Mouse (Mus musculus) midbrain, embryonic 10.5 days (tissue): ENCODE measurements around the gene Arl1. TPM values are rescaled to one million over a fixed set of nuclear protein-coding genes. Genes with fewer than 3 reads are reported as not detected.
"Not testable (repeated sequence)": the region's sequence is repeated elsewhere in the genome, so short reads cannot be mapped to it uniquely, and the experiment has no call there.

ENCODE experiments used
- DNase-seq: peaks from one replicate; pipeline ENCODE4 v3.0.0-alpha.2; 2017; ENCODE audit warnings: low spot score
- H3K27ac ChIP-seq: fragments of 300-500 bp; sonication (generic); replicated peaks from 2 replicates; pipeline ENCODE4 v1.5.1; 2016; ENCODE audit warnings: mild to moderate bottlenecking
- H3K27me3 ChIP-seq: fragments of 300-500 bp; sonication (generic); 2 replicates; pipeline ENCODE4 v1.6.1; 2016; ENCODE audit warnings: low read depth, mild to moderate bottlenecking; ENCODE audit not compliant: poor library complexity, severe bottlenecking
- H3K36me3 ChIP-seq: fragments of 300-500 bp; sonication (generic); 2 replicates; pipeline ENCODE4 v1.6.1; 2016; ENCODE audit warnings: mild to moderate bottlenecking, moderate library complexity
- H3K4me1 ChIP-seq: fragments of 300-500 bp; sonication (generic); 2 replicates; pipeline ENCODE4 v1.6.1; 2016
- H3K4me3 ChIP-seq: fragments of 300-500 bp; sonication (generic); 2 replicates; pipeline ENCODE4 v1.5.1; 2016; ENCODE audit warnings: mild to moderate bottlenecking, moderate library complexity
- H3K9me3 ChIP-seq: fragments of 300-500 bp; sonication (generic); replicated peaks from 2 replicates; pipeline ENCODE4 v1.6.1; 2016; ENCODE audit warnings: mild to moderate bottlenecking
- WGBS: fragments of 180-500 bp; shearing (Covaris S2); methylation state at CpG from one replicate; pipeline ENCODE4 v1.1.7; 2016; 5-methylcytosine and 5-hydroxymethylcytosine counted together
- polyA plus RNA-seq: library from polyadenylated mRNA; unstranded; fragments of >200 nt; fragmentation: Nextera tagmentation; extraction: Ambion mirVana; gene quantifications from 2 replicates; pipeline ENCODE4 v1.2.1, GENCODE M21; 2016

Arl1 gene
- polyA plus RNA-seq, 1 experiment from 2014 or later: 162 TPM

DNA sequence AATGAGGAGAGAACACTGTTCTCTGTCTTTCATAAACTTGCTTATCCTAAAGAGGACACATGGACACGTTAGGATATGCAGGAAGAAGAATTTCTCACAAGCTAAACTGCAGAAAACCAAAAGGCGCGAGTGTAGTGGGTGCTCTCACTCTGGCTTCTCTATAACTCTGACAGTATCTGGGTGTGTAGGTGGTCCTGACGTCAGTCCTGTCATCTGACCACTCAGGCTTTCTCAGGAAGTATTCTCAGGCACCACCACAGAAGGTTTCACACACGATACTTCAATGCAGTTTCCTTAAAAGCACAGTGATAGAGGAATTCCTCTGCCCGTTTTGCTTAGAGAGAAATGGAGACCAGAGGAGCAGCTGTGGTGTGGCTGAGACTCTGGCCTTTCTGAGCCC is 45.5 kb downstream of the Arl1 start:
- 91% methylated on average over 6 of the region's 6 CpGs for WGBS
- no peak for DNase-seq
- H3K36me3 ChIP-seq: peaks cover 87% of the 10 kb centered on the region

DNA sequence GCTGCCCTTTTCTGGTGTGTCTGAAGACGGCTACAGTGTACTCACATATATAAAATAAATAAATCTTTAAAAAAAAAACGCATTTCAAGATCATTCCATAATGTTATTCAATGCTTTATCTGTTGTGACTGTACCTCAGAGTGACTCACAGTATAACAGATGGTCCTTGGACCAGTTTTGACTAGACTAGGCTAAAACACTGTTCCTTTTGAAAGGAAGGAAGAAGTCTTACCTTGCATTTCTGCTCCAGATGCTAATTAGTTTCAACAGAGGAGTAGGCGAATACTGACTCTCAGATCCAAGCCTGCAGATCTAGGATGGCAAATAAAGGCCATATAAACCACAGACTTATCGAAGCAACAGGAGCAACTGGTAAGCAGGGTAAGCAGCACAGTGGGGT is 50.1 kb downstream of the Arl1 start:
- H3K4me3 ChIP-seq: no peak overlapping the region
- 84% methylated on average over 4 of the region's 4 CpGs for WGBS
- no peaks in the 10 kb centered on the region for H3K9me3 ChIP-seq
- no peak for DNase-seq
- no peaks in the 10 kb centered on the region for H3K27me3 ChIP-seq
- H3K36me3 ChIP-seq: peaks cover 82% of the 10 kb centered on the region
- no peaks in the 10 kb centered on the region for H3K4me1 ChIP-seq
- no peak overlapping the region for H3K27ac ChIP-seq

More for the DNA sequence above, 45.5 kb downstream of the Arl1 start:
- H3K27ac ChIP-seq: no peak overlapping the region
- H3K4me3 ChIP-seq: no peak overlapping the region
- no peaks in the 10 kb centered on the region for H3K27me3 ChIP-seq
- H3K9me3 ChIP-seq: no peaks in the 10 kb centered on the region
- no peaks in the 10 kb centered on the region for H3K4me1 ChIP-seq

DNA sequence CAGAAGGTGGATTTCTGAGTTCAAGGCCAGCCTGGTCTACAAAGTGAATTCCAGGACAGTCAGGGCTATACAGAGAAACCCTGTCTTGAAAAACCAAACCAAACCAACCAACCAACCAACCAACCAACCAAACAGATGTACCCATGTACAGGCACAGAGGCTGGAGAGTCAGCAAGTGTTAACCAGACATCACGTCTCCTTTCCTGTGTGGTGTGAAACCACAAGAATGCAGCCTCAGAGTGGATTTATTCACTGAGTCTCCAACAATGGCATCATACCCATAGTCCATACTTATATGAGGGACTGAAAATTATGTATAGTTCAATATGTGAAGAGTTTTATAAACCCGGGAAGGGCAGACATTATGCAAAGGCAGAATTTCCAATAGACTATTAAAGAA is 52.5 kb downstream of the Arl1 start:
- not testable (repeated sequence) for H3K4me1 ChIP-seq, H3K27me3 ChIP-seq, DNase-seq, H3K9me3 ChIP-seq, H3K27ac ChIP-seq, H3K4me3 ChIP-seq
- H3K36me3 ChIP-seq: peaks cover 78% of the 10 kb centered on the region
- WGBS: 92% methylated on average over 2 of the region's 2 CpGs

DNA sequence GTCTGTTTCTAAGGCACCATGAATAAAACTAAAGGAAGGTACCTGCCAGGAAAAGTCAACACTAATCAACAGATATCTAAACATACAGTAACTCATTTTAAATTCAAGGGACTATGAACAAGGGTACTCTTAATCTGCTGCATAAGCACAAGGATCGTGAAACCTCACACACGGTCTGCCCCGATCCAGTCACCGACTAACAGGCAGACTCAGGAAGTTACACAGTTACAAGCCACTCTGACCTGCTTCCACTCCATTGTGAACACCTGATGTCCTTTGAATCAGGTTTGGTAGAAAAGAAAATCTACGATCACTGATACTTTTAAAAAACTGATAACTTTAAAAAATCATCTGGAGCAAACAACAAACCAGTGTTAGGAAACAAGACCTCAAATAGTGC is 53.3 kb downstream of the Arl1 start:
- no peak overlapping the region for H3K27ac ChIP-seq
- no peaks in the 10 kb centered on the region for H3K4me1 ChIP-seq
- no peaks in the 10 kb centered on the region for H3K9me3 ChIP-seq
- no peak for DNase-seq
- H3K36me3 ChIP-seq: peaks cover 75% of the 10 kb centered on the region
- H3K4me3 ChIP-seq: no peak overlapping the region
- 96% methylated on average over 5 of the region's 5 CpGs for WGBS
- H3K27me3 ChIP-seq: no peaks in the 10 kb centered on the region

DNA sequence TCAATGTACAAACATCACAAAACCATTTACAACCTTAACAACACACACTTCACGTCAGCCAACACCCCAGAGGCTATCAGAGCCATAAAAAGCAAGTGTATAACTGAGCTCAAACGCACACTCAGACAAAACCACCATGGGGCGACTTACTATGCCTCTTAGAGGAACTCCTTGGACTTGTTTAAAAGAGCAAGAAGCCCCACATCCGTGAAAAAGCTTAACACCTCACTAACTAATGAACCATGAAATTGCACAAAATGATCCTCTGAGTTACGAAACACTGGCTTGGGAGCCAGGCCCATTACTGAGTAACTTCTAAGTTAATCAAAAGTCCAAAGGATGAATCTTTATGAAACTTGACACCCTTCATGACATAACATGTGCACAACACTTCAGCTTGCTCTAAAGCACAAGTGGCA is 53.9 kb downstream of the Arl1 start:
- WGBS: 85% methylated on average over 5 of the region's 5 CpGs
- H3K27ac ChIP-seq: no peak overlapping the region
- no peaks in the 10 kb centered on the region for H3K27me3 ChIP-seq
- no peaks in the 10 kb centered on the region for H3K9me3 ChIP-seq
- no peak for DNase-seq
- peaks cover 76% of the 10 kb centered on the region for H3K36me3 ChIP-seq
- H3K4me1 ChIP-seq: no peaks in the 10 kb centered on the region
- H3K4me3 ChIP-seq: no peak overlapping the region

DNA sequence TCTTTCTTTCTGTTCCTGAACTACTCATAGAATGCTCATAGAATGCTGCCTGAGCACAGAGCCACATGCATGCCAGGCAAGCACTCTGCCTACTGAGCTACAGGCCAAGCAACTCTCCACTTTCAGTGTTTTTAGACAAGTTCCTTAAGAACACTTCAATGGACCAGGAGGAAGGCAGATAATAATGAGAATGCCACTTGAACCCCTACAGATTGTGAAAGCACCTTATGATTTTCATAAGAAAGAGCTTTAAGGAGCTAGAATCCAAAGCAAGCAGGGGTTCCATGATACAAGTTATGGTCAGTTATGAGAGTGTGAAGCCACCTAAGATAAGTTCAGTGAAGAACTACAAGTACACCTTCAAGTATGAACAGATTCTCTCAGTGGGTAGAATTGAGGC is 63.0 kb downstream of the Arl1 start:
- Histone ChIP-seq H3K9me3 (no peaks in the 10 kb centered on the region), H3K36me3 (peaks cover 89% of the 10 kb centered on the region), H3K4me1 (no peaks in the 10 kb centered on the region), H3K27me3 (no peaks in the 10 kb centered on the region), H3K4me3 (no peak overlapping the region), H3K27ac (no peak overlapping the region)
- no peak for DNase-seq

Other genes with a start within 250 kb of the Arl1 start
- 9.3 and 10.3 TPM in 2 replicates for gene Chpt1, start 226.8 kb upstream of the Arl1 start, polyA plus RNA-seq
- gene Mybpc1, start 125.7 kb upstream of the Arl1 start, polyA plus RNA-seq: 1.0 and 1.6 TPM in 2 replicates
- gene Spic, start 45.8 kb upstream of the Arl1 start, polyA plus RNA-seq: 0.10 TPM in 1 of 2 replicates, not detected in the other
- 19.4 and 20.9 TPM in 2 replicates for gene Utp20, start 95.9 kb downstream of the Arl1 start, polyA plus RNA-seq
- 0.02 and 0.04 TPM in 2 replicates for gene Slc5a8, start 155.1 kb downstream of the Arl1 start, polyA plus RNA-seq